Mouse (Mus musculus): ENCODE measurements around the gene Pde6b.
A peak's percentile ranks its signal among the peaks of the same experiment; 100 is the strongest.

The Pde6b gene

DNA sequence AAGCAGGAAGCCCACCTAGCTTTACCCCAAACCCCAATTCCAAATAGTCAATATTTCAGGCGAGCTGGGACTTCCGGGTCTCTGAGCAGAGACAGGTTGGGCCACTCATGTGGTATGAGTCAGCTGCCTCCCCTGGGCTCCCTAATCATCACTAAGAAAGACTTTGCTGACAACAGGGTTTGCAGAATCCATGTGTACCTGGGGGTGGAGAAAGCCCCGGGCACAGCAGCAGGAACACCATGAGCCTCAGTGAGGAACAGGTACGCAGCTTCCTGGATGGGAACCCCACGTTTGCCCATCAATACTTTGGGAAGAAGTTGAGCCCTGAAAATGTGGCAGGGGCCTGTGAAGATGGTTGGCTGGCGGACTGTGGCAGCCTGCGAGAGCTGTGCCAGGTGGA lies at the start of gene Pde6b:
Gene Pde6b, plus strand, starts transcription at position 191 of the 400 bp plus-strand sequence.
- no peak for DNase-seq (ENCODE audit: low spot score)

DNA sequence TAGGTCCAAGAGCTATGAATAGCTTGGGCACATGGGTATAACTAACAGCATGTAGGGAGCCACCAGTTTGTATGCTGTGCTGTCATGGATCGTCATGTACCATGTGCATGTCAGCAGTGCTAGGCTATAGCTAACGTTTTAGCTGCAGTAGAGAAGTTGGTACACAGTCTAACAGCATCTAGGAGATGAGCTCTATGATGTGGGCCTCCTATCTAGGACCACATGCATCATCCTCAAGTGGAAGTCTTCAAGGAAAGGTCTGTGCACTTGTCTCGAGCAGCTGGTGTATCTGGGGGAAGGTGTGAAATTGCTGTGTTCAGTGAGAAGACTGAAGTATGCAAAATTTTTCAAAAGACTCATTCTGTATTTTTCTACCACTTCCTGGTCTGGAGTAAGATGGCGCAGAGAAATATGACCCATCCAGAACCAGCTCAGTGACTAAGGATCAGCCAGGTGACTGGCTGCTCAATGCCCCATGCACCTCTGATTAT lies 44.5 kb upstream of the Pde6b start:
- DNase-seq (ENCODE audit: low spot score), result no peak

DNA sequence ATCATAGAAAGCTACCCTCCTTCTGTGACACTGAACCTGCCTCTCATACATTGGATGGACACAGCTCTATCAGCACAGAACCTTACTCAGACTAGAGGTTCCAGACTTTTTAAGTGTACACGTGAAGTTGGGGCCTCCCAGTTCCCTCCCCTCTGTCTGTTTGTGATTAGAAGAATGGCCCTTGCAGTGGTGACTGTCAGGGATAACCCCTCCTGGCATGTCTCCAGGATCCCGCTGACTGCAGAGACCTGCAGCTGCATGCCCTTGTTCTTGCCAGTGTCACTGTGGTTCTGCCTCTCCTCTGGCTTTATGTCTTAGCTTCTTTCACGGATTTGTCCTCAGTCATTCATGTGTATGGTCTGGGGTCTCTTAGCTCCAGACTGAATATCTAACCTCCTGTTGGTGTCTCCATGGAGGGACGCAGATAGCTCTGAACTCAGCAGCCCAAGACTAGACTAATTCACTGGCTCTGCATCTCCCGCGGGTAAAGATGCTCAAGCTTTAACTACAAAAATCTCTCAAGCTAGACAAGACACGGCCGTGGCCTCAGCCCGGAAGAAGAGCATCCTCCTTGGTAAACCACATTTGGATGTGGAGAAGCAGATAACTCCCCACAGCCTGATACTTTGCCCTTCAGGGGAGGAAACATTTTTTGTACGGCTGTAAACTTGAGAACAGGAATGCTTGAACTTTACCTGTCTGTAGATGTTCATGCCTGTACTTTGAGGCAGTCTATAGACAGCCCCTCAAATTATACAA lies 42.7 kb upstream of the Pde6b start:
- DNase-seq (ENCODE audit: low spot score), result no peak

DNA sequence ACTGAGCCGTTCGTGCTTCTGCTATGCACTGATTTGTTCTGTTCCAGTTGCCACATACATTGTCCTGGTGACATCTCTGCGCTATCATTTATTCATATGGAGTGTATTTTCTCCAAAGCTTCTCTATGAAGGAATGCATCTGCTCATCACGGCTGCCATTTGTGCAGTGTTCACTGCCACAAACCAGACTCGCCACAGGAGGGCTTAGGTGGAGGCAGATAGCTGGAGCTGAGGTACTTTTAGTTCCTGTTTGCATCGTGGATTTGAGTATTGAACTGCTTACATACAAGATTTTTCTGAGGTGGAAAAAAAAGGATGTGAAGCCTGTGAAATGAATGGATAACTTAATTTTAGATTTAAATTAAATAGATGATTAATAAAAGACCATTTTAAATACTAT lies 40.3 kb upstream of the Pde6b start:
- no peak for DNase-seq (ENCODE audit: low spot score)

- DNase-seq (ENCODE audit: low spot score), result no peak
Observed at GRCm38 (mm10) chr5:108349511-108350148, 38.6 kb upstream of the Pde6b start.

GRCm38 (mm10) chr5:108354056-108354455 lies 34.1 kb upstream of the Pde6b start:
- DNase-seq (ENCODE audit: low spot score), result no peak

DNA sequence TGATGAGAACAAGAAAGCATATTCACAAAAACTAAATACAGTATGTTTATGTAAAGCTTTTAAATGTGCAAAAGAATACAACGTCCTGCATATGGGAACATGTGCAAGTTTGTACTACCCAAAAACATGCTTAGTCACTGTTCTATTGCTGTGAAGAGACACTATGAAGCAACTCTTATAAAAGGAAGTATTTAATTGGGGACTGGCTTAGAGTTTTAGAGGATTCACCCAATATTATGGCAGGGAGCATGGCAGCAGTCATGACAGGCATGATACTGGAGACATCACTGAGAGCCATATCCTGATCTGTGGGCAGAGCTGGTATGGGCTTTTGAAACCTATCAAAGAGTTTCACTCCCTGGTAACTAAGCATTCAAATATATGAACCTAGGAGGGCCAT lies 30.3 kb upstream of the Pde6b start:
- DNase-seq (ENCODE audit: low spot score), result no peak

DNA sequence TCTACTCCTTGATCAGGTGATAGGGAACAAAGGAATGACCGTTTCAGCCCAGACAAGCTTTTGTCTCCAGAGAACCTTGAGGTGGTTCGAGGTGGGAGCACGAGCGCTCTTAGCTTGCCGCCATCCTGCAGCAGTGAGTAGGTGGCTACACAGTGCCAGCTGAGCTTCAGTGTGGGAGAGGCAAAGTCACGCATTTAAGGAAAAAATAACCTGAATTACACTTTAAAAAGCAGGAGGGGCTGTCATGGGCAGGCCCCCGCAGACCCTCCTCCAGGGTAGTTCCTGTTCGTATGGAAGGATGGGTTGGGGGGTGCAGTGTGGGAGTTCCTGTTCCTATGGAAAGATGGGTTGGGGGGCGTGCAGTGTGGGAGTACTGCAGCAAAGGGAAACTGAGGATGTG lies 28.7 kb upstream of the Pde6b start:
- no peak for DNase-seq (ENCODE audit: low spot score)

GRCm38 (mm10) chr5:108360211-108360610 lies 28.0 kb upstream of the Pde6b start:
- no peak for DNase-seq (ENCODE audit: low spot score)

DNA sequence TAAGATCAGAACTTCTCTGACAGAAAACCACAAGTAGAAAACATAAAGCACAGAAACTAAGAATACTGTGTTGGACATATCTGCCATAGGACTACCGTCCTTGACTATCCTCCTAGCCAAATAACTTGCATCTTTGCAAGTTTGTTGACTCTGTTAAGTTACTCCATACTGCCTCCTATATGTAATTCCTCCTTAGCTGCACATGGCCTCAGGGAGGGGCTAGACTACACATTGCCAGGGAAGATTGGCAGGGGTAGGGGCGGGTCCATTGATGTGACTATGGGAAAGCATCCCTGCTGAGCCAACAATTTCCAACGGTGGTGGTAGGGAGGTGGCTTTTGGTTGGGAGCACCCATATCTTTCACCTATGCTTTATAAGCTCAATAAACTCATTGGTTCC lies 25.9 kb upstream of the Pde6b start:
- DNase-seq (ENCODE audit: low spot score), result no peak

- DNase-seq (ENCODE audit: low spot score), result no peak
Observed at GRCm38 (mm10) chr5:108366328-108366983, 21.7 kb upstream of the Pde6b start.

- DNase-seq (ENCODE audit: low spot score), result peak; percentile 58
Observed at GRCm38 (mm10) chr5:108366984-108367841, 21.0 kb upstream of the Pde6b start.

- no peak for DNase-seq (ENCODE audit: low spot score)
Observed at GRCm38 (mm10) chr5:108367871-108368332, 20.3 kb upstream of the Pde6b start, which contains the start of gene Gm42517. Gene Gm42517 (minus strand): TSS chr5:108367922.

GRCm38 (mm10) chr5:108368446-108368845 lies 19.7 kb upstream of the Pde6b start:
- no peak for DNase-seq (ENCODE audit: low spot score)

GRCm38 (mm10) chr5:108368851-108369621 lies 19.2 kb upstream of the Pde6b start:
- peak; percentile 85 for DNase-seq (ENCODE audit: low spot score)

DNA sequence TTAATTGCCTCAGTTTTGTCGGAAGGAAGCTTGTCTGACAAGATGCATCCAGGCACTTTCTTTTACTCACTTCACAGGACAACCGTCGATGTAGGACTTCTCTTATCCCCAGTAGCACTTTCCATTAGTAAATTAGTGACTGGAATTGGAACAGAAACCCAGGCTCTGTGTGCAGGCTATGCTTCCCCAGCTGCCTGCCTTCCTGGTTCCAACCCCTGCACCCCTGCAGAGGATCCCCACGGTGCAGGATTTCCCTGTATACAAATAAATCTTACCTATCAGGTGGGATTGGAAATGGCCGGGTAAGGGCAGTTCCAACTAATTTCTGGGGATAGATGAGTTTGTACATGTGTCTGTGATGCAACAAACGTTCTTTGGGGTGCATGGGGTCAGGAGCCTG lies 18.2 kb upstream of the Pde6b start:
- no peak for DNase-seq (ENCODE audit: low spot score)

GRCm38 (mm10) chr5:108374079-108374478 lies 14.1 kb upstream of the Pde6b start:
- no peak for DNase-seq (ENCODE audit: low spot score)

DNA sequence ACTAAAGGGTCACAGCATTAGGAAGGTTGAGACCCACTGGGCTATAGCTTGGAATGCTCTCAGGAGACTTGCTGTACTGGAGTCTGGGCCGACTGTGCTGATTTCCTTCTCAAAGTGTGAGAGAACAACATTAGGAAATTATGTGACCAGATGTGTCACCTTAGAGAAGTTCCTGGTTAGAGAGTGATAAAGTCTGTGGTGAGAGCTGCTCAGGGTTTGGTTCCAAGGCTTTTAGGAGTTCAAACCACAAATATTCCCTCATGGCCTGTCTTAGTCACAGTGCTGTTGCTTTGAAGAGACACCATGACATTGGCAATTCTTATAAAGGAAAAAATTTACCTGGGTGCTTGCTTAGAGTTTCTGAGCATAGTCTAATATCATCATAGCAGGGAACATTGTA lies 12.1 kb upstream of the Pde6b start:
- DNase-seq (ENCODE audit: low spot score), result no peak

GRCm38 (mm10) chr5:108378346-108378745 lies 9.8 kb upstream of the Pde6b start:
- no peak for DNase-seq (ENCODE audit: low spot score)

- peak; percentile 61 for DNase-seq (ENCODE audit: low spot score)
Observed at GRCm38 (mm10) chr5:108385632-108386031, 2.6 kb upstream of the Pde6b start.

GRCm38 (mm10) chr5:108386449-108386848 lies 1.7 kb upstream of the Pde6b start:
- DNase-seq (ENCODE audit: low spot score), result no peak

Data from layer of hippocampus, adult 11-12 months (tissue).